Mouse (Mus musculus) forelimb bud, embryonic 11.5 days (tissue): ENCODE data around the gene A630023A22Rik.

ENCODE experiments used
- DNase-seq: peaks from one replicate; pipeline ENCODE4 v3.0.0-alpha.2; 2012; ENCODE audit warnings: low read depth, low spot score

The A630023A22Rik gene

GRCm38 (mm10) chr14:34102601-34103000 lies at the start of gene A630023A22Rik:
TSS of gene A630023A22Rik (minus strand) at chr14:34102754.
- no peak for DNase-seq

GRCm38 (mm10) chr14:34152342-34152741 lies 49.8 kb upstream of the A630023A22Rik start, which contains the start of gene Npy4r:
TSS of gene Npy4r (minus strand) at chr14:34152489.
- DNase-seq, result no peak

- DNase-seq, result no peak
These were observed 40.4 kb upstream of the A630023A22Rik start for GRCm38 (mm10) chr14:34142915-34143314.

- no peak for DNase-seq
These were observed 39.8 kb upstream of the A630023A22Rik start for GRCm38 (mm10) chr14:34142316-34142715.

- DNase-seq, result no peak
These were observed 37.4 kb upstream of the A630023A22Rik start for GRCm38 (mm10) chr14:34139671-34140664.

- DNase-seq, result no peak
These were observed 32.8 kb upstream of the A630023A22Rik start for GRCm38 (mm10) chr14:34135391-34135790.

- no peak for DNase-seq
These were observed 28.7 kb upstream of the A630023A22Rik start for GRCm38 (mm10) chr14:34131216-34131615.

GRCm38 (mm10) chr14:34121691-34122090 lies 19.1 kb upstream of the A630023A22Rik start:
- no peak for DNase-seq

- no peak for DNase-seq
These were observed 18.4 kb upstream of the A630023A22Rik start for GRCm38 (mm10) chr14:34120923-34121351.

- DNase-seq, result no peak
These were observed 17.7 kb upstream of the A630023A22Rik start for GRCm38 (mm10) chr14:34120016-34120910.

- DNase-seq, result no peak
These were observed 16.6 kb upstream of the A630023A22Rik start for GRCm38 (mm10) chr14:34119046-34119723.

- no peak for DNase-seq
These were observed 11.8 kb upstream of the A630023A22Rik start for GRCm38 (mm10) chr14:34114311-34114710.

- no peak for DNase-seq
These were observed 5.0 kb upstream of the A630023A22Rik start for GRCm38 (mm10) chr14:34107594-34107993.

GRCm38 (mm10) chr14:34106389-34107062 lies 4.0 kb upstream of the A630023A22Rik start:
- DNase-seq, result peak; percentile 13

GRCm38 (mm10) chr14:34104892-34105291 lies 2.3 kb upstream of the A630023A22Rik start:
- DNase-seq, result peak; percentile 62

GRCm38 (mm10) chr14:34103855-34104254 lies 1.3 kb upstream of the A630023A22Rik start:
- no peak for DNase-seq

- no peak for DNase-seq
These were observed 6.4 kb downstream of the A630023A22Rik start for GRCm38 (mm10) chr14:34096161-34096560.

- no peak for DNase-seq
These were observed 9.7 kb downstream of the A630023A22Rik start for GRCm38 (mm10) chr14:34092856-34093255.

GRCm38 (mm10) chr14:34091475-34091874 lies 11.1 kb downstream of the A630023A22Rik start:
- DNase-seq, result no peak

- no peak for DNase-seq
These were observed 12.8 kb downstream of the A630023A22Rik start for GRCm38 (mm10) chr14:34089796-34090195.
